Mouse (Mus musculus) MEL (cell line): ENCODE data around the gene Acvr2b.

ENCODE experiments used
- MAZ ChIP-seq: IDR thresholded peaks from 2 replicates; pipeline ENCODE4 v1.6.1; 2012; ENCODE audit warnings: low read depth, mild to moderate bottlenecking, inconsistent platforms, low read length, improper control_type of control experiment
- RAD21 ChIP-seq: IDR thresholded peaks from 2 replicates; pipeline ENCODE4 v1.6.1; 2011; ENCODE audit warnings: mild to moderate bottlenecking, low read depth, low read length, improper control_type of control experiment

DNA sequence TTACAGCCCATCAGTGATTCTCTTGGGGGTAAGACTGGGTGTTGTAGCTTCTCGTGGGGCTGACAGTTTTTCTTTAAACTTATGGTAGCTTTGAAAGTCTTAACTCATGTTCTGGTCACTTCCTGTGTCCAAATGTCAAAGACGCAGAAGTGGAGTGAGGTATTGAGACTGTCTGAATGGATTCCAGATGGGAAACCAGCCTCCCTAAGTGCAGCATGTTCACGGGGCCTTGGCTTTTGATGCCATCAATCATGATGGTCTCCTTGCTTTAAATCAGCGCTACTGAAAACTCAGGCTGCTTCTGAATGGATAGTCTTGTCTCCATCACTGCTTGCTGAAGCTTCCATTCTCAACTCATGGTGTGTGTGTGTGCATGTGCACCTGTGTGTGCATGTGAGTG, 30.7 kb upstream of the Acvr2b start:
- TF ChIP-seq RAD21 (no peak), MAZ (no peak)
